In the genomic region with DNA sequence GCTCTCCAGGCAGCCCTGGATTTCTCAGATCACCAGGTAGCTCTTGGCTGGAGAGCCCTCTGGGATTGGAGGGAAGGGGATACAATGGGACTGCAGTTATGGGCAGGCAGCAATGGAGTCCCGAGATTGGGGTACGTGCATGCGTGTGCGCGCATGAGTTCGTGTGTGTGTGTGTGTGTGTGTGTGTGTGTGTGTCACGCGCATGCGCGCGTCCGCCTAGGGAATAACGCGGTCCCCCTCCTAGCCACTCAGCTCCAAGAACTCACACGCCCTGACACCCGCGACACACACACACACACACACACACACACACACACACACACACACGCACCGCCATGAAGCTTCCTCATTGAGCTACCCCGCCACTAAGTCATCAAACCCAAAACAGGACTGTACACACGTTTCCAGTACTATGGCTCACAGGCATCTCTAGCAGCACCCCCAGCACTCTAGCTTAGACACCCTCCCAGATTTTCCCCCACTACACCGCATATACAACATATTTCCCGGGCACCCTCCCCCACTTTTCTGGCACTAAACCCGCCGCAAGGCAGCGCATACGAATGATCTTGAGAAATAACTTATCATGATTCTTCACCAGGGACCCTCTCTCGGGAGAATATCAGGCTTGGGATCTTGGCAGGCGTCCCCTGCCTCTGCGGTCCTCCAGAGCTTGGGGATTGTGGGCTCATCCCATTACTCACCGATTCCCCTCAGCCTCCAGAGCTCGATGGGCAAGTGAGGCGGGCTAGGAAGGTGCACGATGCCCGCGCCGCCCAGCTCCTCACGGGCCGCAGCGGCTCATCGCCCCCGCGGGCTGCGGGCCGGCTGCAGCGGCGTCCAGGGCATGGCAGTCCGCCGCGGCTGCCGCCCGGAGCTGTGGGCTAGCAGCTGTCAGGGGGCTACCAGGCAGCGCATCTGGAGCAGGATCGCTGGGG, we compare ENCODE assay signal across 9 mouse cellular contexts. TPM values are rescaled to one million over a fixed set of nuclear protein-coding genes. Genes with fewer than 3 reads are reported as not detected.
DNase-seq lines count a peak whose midpoint lies in the region; ATAC-seq and TF ChIP-seq lines count a peak whose summit lies in the region.
"Had no signal": no experiment of that assay in that cellular context is flagged by ENCODE, and none has a peak within 500 bp of the region (broad histone marks: within the 10 kb centered on the region; RNA-seq: fewer than 3 reads in every experiment).

No protein-coding gene starts in this region.

- no peaks in the 10 kb centered on the region for H3K36me3 ChIP-seq in lung, embryonic 14.5 days (ENCODE audit: insufficient read depth)
- no peaks in the 10 kb centered on the region for H3K36me3 ChIP-seq in lung, postnatal 0 days (ENCODE audit: insufficient read depth, low read length)

- TF ChIP-seq CTCF in lung, embryonic 14.5 days (IDR thresholded peaks at IDR 0.05; ENCODE audit: low read depth): no peak
- TF ChIP-seq CTCF in lung, postnatal 0 days (IDR thresholded peaks at IDR 0.05): no peak

- no peak overlapping the region for H3K27ac ChIP-seq in lung, embryonic 14.5 days (ENCODE audit: low read depth)
- no peak overlapping the region for H3K27ac ChIP-seq in lung, postnatal 0 days (ENCODE audit: low read length)

- intact Hi-C loops in gastrocnemius, postnatal 14 days (cut with DNase I; ENCODE audit: low total_unique reads): no loop called here

- TF ChIP-seq EP300 in lung, postnatal 0 days (IDR thresholded peaks at IDR 0.05): no peak

- ATAC-seq in lung, embryonic 14.5 days (ENCODE audit: insufficient read depth): peak; percentile 69
- ATAC-seq in lung, postnatal 0 days: peak; percentile 25

- peak overlapping the region; percentile 60 for H3K9ac ChIP-seq in lung, embryonic 14.5 days
- H3K9ac ChIP-seq in lung, postnatal 0 days (replicated peaks; ENCODE audit: low read depth): peak overlapping the region; percentile 26; the same call in 1 of the 2 replicates

- H3K27me3 ChIP-seq in lung, embryonic 14.5 days (ENCODE audit: insufficient read depth, low read length): peaks cover 17% of the 10 kb centered on the region; the same call in 1 of the 2 replicates
- peaks cover 12% of the 10 kb centered on the region for H3K27me3 ChIP-seq in lung, postnatal 0 days (replicated peaks; ENCODE audit: insufficient read depth, low read length)

- peak; percentile 65 for DNase-seq in lung, embryonic 14.5 days
- DNase-seq in lung, adult 18-20 months: no peak
- peak; percentile 77 for DNase-seq in embryo, embryonic 10 days (ENCODE audit: low spot score)
- peak; percentile 35 for DNase-seq in gastrocnemius, postnatal 14 days
- peak; percentile 61 for DNase-seq in layer of hippocampus, adult 9-11 months
- DNase-seq in lung, postnatal 0 days (ENCODE audit: low spot score): peak; percentile 11
- DNase-seq in right cerebral cortex, postnatal 4 days: peak; percentile 74
- no peak for DNase-seq in spleen, postnatal 10 days (ENCODE audit: low spot score in 2 of 2)

- H3K4me3 ChIP-seq in lung, embryonic 14.5 days (ENCODE audit: low read depth, low read length): peak overlapping the region; percentile 58
- H3K4me3 ChIP-seq in lung, postnatal 0 days (ENCODE audit: low read depth, low read length): peak overlapping the region; percentile 46

- no peaks in the 10 kb centered on the region for H3K9me3 ChIP-seq in lung, embryonic 14.5 days (ENCODE audit: low read depth, low read length)
- no peaks in the 10 kb centered on the region for H3K9me3 ChIP-seq in lung, postnatal 0 days (ENCODE audit: low read length)

- H3K4me1 ChIP-seq in lung, embryonic 14.5 days (ENCODE audit: insufficient read depth): no peaks in the 10 kb centered on the region
- no peaks in the 10 kb centered on the region for H3K4me1 ChIP-seq in lung, postnatal 0 days (ENCODE audit: insufficient read depth, low read depth, low read length)

- H3K4me2 ChIP-seq in lung, embryonic 14.5 days: peak overlapping the region; percentile 99
- H3K4me2 ChIP-seq in lung, postnatal 0 days (replicated peaks; ENCODE audit: low read depth, low read length): peak overlapping the region; percentile 93

- WGBS in lung, embryonic 14.5 days: under 1% methylated on average over 54 of the region's 54 CpGs
- WGBS in lung, postnatal 0 days: 1% methylated on average over 45 of the region's 54 CpGs

RNA-seq across cellular contexts. Expression of a gene that starts 0.8 kb away (rescaled TPM):
- polyA plus RNA-seq in lung, embryonic 14.5 days (2014; fragmentation: Nextera tagmentation; extraction: Ambion mirVana): 0.46 and 0.50 TPM in 2 replicates
- total RNA-seq in gastrocnemius, postnatal 14 days (2021): 10 to 100 TPM; 29.8 to 31.7 TPM
- polyA plus RNA-seq in lung, postnatal 0 days (2015; fragmentation: Nextera tagmentation; extraction: Ambion mirVana): 0.13 and 0.21 TPM in 2 replicates
- total RNA-seq: MEL had no signal

RNA-seq across cellular contexts. Expression of a gene that starts 47.1 kb away (rescaled TPM):
- 0.14 and 0.43 TPM in 2 replicates for polyA plus RNA-seq in lung, embryonic 14.5 days (2014; fragmentation: Nextera tagmentation; extraction: Ambion mirVana)
- under 1 TPM; 0.59 to 0.95 TPM for total RNA-seq in gastrocnemius, postnatal 14 days (2021)
- 0.06 and 0.21 TPM in 2 replicates for polyA plus RNA-seq in lung, postnatal 0 days (2015; fragmentation: Nextera tagmentation; extraction: Ambion mirVana)

Comparison
In these comparisons a context has a peak if more than half of its experiments do, and no peak if none do; other contexts are left out.
1. DNase-seq: peak in lung, embryonic 14.5 days (single experiment), embryo, embryonic 10 days (single experiment), gastrocnemius, postnatal 14 days (single experiment), layer of hippocampus, adult 9-11 months (single experiment), lung, postnatal 0 days (single experiment) and right cerebral cortex, postnatal 4 days (single experiment); none in lung, adult 18-20 months (0 of 2) and spleen, postnatal 10 days (0 of 2).